Mouse (Mus musculus): ENCODE results near the gene Esr1.

DNA sequence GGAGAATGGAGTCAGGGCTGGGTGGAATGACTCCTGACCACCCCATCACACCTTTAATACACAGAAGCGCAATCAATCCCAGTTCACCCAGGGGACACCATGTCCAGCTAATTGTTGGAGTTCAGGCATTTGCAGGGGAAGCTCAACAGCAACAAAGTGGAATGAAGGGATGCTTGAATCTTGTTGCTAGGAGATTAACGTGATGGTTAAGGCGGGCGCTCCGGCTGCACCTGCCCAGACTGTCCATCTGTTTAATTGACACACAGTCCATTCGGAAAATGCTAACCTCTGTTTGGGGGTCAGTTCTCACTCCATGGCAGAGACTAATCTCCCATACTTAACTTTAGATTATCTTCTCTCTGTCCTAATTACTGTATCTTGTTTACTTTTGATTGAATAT, 114.7 kb downstream of the Esr1 start:
- TF ChIP-seq POLR2A (IDR thresholded peaks at IDR 0.05; ENCODE audit: insufficient read length, low read depth): no peak
- TF ChIP-seq USF1 (IDR thresholded peaks at IDR 0.05; ENCODE audit: low read depth): no peak
- no peak for TF ChIP-seq POLR2AphosphoS2 (IDR thresholded peaks at IDR 0.05; ENCODE audit: insufficient read length, low read depth)
- no peak for TF ChIP-seq MAX (IDR thresholded peaks at IDR 0.05; ENCODE audit: low read depth)
- TF ChIP-seq MYOG (IDR thresholded peaks at IDR 0.05; ENCODE audit: control insufficient read depth in 1 of 3, insufficient read depth in 1 of 3, insufficient read length in 2 of 3, low read depth in 2 of 3): no peak
- TF ChIP-seq E2F4 (IDR thresholded peaks at IDR 0.05; ENCODE audit: insufficient read depth): no peak
- TF ChIP-seq SRF (IDR thresholded peaks at IDR 0.05; ENCODE audit: control insufficient read depth, insufficient read length, low read depth): no peak
- no peak for TF ChIP-seq REST (IDR thresholded peaks at IDR 0.05; ENCODE audit: insufficient read depth, insufficient read length)
